Mouse (Mus musculus) small intestine, adult 2 months (tissue): ENCODE results near the gene C1qb.

Experiments used
- CTCF ChIP-seq: fragments of 200-500 bp; IDR thresholded peaks from 2 replicates; pipeline ENCODE4 v1.5.1; 2012; ENCODE audit warnings: low read depth, mild to moderate bottlenecking, control low read depth, inconsistent platforms, low read length, moderate library complexity, mixed read lengths; ENCODE audit not compliant: insufficient replicate concordance, insufficient read length; ENCODE audit errors: extremely low read depth
- POLR2A ChIP-seq: fragments of 200-500 bp; IDR thresholded peaks from 2 replicates; pipeline ENCODE4 v1.6.1; 2012; ENCODE audit warnings: low read depth, mild to moderate bottlenecking, control low read depth, inconsistent platforms, low read length, moderate library complexity

- TF ChIP-seq POLR2A (no peak), CTCF (no peak)
These were observed 7.8 kb downstream of the C1qb start for GRCm38 (mm10) chr4:136878171-136878570.
